Mouse (Mus musculus) embryonic facial prominence, embryonic 14.5 days (tissue): ENCODE data around the gene Kdm8. TPM values are rescaled to one million over a fixed set of nuclear protein-coding genes. Genes with fewer than 3 reads are reported as not detected.
"Not testable (repeated sequence)": the region's sequence is repeated elsewhere in the genome, so short reads cannot be mapped to it uniquely, and the experiment has no call there.

Source experiments
- ATAC-seq: fragments of 200-750 bp; cut with Nextera tagmentation; 2 replicates; pipeline ENCODE4 v1.8.0; 2017; ENCODE audit warnings: low read depth, moderate number of reproducible peaks, moderate TSS enrichment
- DNase-seq: peaks from one replicate; pipeline ENCODE4 v3.0.0-alpha.2; 2015; ENCODE audit warnings: low spot score
- H3K27ac ChIP-seq: fragments of 300-500 bp; sonication (generic); replicated peaks from 2 replicates; pipeline ENCODE4 v1.5.1; 2014; ENCODE audit warnings: low read depth, mild to moderate bottlenecking, low read length, moderate library complexity
- H3K27me3 ChIP-seq: fragments of 300-500 bp; sonication (generic); replicated peaks from 2 replicates; pipeline ENCODE4 v1.6.1; 2014; ENCODE audit warnings: low read length; ENCODE audit not compliant: control insufficient read depth, insufficient read depth
- H3K36me3 ChIP-seq: fragments of 300-500 bp; sonication (generic); 2 replicates; pipeline ENCODE4 v1.6.1; 2014; ENCODE audit warnings: low read length, mixed read lengths; ENCODE audit not compliant: control insufficient read depth, insufficient read depth
- H3K4me1 ChIP-seq: fragments of 300-500 bp; sonication (generic); 2 replicates; pipeline ENCODE4 v1.6.1; 2014; ENCODE audit warnings: antibody characterized with exemption, low read length; ENCODE audit not compliant: control insufficient read depth, insufficient read depth
- H3K4me2 ChIP-seq: fragments of 300-500 bp; sonication (generic); 2 replicates; pipeline ENCODE4 v1.6.1; 2014; ENCODE audit warnings: low read depth, mild to moderate bottlenecking, low read length, moderate library complexity, mixed read lengths
- H3K4me3 ChIP-seq: fragments of 300-500 bp; sonication (generic); 2 replicates; pipeline ENCODE4 v1.5.1; 2014; ENCODE audit warnings: low read depth, mild to moderate bottlenecking, low read length
- H3K9ac ChIP-seq: fragments of 300-500 bp; sonication (generic); 2 replicates; pipeline ENCODE4 v1.6.1; 2014; ENCODE audit warnings: low read depth, mild to moderate bottlenecking, low read length, moderate library complexity, mixed read lengths
- H3K9me3 ChIP-seq: fragments of 300-500 bp; sonication (generic); 2 replicates; pipeline ENCODE4 v1.6.1; 2016; ENCODE audit warnings: low read length; ENCODE audit not compliant: control insufficient read depth
- WGBS: fragments of 180-500 bp; shearing (Covaris S2); extraction: QIAGEN DNeasy Blood & Tissue Kit; methylation state at CpG from one replicate; pipeline ENCODE4 v1.1.7; 2014; 5-methylcytosine and 5-hydroxymethylcytosine counted together
- polyA plus RNA-seq: library from polyadenylated mRNA; unstranded; fragments of >200 nt; fragmentation: Nextera tagmentation; extraction: Ambion mirVana; gene quantifications from 2 replicates; pipeline ENCODE4 v1.2.1, GENCODE M21; 2014

Gene Kdm8
- polyA plus RNA-seq, 1 experiment from 2014 or later, result 6.9 TPM

DNA sequence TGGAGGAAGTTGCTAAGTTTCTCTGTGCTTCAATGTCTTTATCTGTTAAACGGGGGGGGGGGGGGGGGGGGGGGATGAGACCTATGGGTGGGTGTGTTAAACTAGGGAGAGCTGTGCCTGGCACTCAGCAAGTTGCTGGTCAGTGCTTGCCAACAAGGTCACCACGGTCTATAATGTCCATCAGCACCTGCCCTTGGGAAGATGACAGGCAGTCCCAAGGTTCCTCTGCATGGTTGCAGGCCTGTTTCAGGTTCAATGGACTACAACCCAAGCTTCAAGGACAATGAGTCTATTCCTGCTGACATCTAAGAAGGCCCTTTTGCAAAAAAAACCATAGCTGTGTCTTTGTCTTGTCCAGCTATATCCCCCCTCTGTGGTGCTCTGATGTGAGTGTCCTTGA lies 22.6 kb upstream of the Kdm8 start:
- no peak overlapping the region for H3K4me2 ChIP-seq
- H3K4me3 ChIP-seq, result no peak overlapping the region
- H3K36me3 ChIP-seq, result no peaks in the 10 kb centered on the region
- H3K4me1 ChIP-seq, result no peaks in the 10 kb centered on the region
- ATAC-seq (no peak), DNase-seq (no peak)
- H3K27me3 ChIP-seq, result no peaks in the 10 kb centered on the region
- no peak overlapping the region for H3K9ac ChIP-seq
- 43% methylated on average over 2 of the region's 2 CpGs for WGBS
- H3K27ac ChIP-seq, result no peak overlapping the region
- H3K9me3 ChIP-seq, result no peaks in the 10 kb centered on the region

DNA sequence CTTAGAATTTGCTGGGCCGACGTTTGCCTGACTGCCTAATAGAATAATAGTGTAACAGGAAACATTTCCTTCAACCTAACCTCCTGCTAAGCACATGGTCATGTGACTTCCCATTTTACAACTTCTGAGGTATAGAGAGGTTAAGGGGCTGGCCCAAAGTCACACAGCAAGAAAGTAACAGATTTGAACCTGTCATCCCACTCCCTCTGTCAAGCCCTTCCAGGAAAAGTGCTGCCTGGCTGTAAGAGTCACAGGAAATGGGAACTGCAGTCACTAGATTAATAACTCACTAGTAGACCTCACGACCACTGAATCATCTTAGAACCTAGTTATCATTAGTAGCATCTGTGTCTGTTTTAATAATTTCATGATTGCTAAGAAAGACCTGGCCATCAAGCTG lies 21.4 kb upstream of the Kdm8 start:
- DNase-seq, result no peak
- no peak for ATAC-seq

DNA sequence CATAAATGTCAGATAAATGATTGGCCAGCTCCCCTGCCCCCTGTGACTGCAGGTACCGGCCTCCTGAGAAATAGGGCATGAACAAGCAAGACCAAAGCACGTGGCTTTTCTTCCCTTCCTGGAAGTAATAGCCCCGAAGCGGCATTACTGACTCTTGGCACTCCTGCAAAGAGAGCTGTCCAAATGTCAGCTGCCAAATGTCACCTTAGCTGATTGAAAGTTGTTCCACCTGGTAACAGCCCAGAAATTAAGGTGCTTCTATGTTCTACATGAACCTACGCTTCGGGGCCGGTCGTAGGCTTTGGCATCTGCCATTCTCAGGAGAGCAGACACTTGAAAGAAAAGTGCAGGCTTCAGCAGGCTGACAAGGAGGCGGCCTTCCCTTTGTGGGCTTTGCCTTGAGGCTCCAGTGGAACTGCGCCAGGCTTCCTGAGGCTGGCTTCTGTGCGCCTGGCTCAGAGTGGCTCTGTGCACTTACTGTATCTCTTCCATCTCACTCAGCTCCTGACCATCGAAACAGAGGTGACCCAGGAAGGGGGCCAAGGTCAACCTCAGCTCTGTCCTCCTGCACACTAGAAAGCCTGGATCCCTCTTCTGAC lies 16.9 kb upstream of the Kdm8 start:
- Histone ChIP-seq H3K4me1 (no peaks in the 10 kb centered on the region), H3K4me2 (no peak overlapping the region), H3K9me3 (no peaks in the 10 kb centered on the region), H3K27me3 (no peaks in the 10 kb centered on the region), H3K4me3 (no peak overlapping the region), H3K27ac (no peak overlapping the region), H3K36me3 (no peaks in the 10 kb centered on the region), H3K9ac (no peak overlapping the region)
- ATAC-seq, result no peak; the same call in 1 of the 2 replicates
- DNase-seq, result peak; percentile 33
- 60% methylated on average over 12 of the region's 12 CpGs for WGBS

More for the DNA sequence above, 21.4 kb upstream of the Kdm8 start:
- no peaks in the 10 kb centered on the region for H3K9me3 ChIP-seq
- H3K27me3 ChIP-seq, result no peaks in the 10 kb centered on the region
- no peak overlapping the region for H3K4me3 ChIP-seq
- no peaks in the 10 kb centered on the region for H3K36me3 ChIP-seq
- H3K4me2 ChIP-seq, result no peak overlapping the region
- H3K9ac ChIP-seq, result no peak overlapping the region
- 46% methylated on average over 3 of the region's 3 CpGs for WGBS
- H3K4me1 ChIP-seq, result no peaks in the 10 kb centered on the region
- H3K27ac ChIP-seq, result no peak overlapping the region

DNA sequence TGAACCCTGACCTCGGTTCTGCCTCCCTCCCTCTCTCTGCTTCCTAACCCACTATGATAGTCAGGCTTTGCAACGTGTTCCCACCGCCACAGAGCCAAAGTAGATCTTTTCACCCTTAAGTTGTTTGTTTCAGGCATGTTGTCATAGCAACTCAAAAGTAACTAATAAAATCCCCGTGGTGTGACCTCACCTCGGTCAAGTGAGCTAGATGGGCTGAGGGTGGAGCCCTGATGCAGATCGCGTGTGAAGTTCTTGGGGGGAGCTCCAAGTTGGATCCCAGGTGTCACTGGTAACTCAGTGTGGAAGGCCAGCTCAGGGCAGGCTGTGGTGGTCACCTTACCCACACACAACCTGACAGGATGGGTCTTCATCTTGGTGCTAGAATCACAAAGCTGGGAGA lies 16.1 kb upstream of the Kdm8 start:
- Histone ChIP-seq H3K4me3 (no peak overlapping the region), H3K27ac (no peak overlapping the region), H3K4me2 (no peak overlapping the region), H3K9me3 (no peaks in the 10 kb centered on the region), H3K9ac (no peak overlapping the region), H3K27me3 (no peaks in the 10 kb centered on the region), H3K36me3 (no peaks in the 10 kb centered on the region), H3K4me1 (no peaks in the 10 kb centered on the region)
- DNase-seq (no peak), ATAC-seq (no peak)
- WGBS, result 74% methylated on average over 7 of the region's 7 CpGs

DNA sequence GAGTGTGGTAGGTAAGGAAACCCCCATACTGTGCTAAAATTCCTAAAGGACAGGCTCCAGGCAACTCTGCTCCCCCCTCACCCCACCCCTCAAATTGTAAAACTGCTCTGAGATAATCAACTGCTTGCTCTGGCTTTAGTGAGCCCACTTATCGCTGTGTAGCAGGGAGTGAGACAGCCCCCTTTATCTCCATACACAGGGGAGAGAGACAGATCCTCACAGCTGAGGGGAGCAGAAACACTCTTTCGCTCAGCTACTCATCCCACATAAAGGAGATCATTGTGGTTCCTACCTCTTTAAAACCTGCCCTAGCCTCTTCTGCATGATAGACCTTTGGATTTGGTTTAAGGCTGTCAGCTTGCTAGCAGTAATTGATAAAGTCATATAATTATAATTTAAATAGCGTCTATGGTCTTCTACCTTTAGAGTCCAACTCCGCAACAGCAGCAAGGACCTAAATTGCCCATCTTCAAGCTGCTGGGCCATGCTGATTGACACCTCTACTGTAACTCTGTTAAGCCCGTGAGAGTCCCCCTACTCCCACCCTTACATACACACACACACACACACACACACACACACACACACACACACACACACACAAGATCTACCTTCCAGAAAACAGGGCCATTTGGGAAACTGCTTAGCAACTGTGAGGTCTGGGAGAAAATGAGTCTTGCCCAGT lies 15.5 kb upstream of the Kdm8 start:
- ATAC-seq, H3K4me3 ChIP-seq, H3K4me1 ChIP-seq, H3K4me2 ChIP-seq, H3K27ac ChIP-seq, H3K36me3 ChIP-seq, H3K27me3 ChIP-seq, DNase-seq, H3K9me3 ChIP-seq, H3K9ac ChIP-seq: not testable (repeated sequence)
- 76% methylated on average over 5 of the region's 5 CpGs for WGBS

DNA sequence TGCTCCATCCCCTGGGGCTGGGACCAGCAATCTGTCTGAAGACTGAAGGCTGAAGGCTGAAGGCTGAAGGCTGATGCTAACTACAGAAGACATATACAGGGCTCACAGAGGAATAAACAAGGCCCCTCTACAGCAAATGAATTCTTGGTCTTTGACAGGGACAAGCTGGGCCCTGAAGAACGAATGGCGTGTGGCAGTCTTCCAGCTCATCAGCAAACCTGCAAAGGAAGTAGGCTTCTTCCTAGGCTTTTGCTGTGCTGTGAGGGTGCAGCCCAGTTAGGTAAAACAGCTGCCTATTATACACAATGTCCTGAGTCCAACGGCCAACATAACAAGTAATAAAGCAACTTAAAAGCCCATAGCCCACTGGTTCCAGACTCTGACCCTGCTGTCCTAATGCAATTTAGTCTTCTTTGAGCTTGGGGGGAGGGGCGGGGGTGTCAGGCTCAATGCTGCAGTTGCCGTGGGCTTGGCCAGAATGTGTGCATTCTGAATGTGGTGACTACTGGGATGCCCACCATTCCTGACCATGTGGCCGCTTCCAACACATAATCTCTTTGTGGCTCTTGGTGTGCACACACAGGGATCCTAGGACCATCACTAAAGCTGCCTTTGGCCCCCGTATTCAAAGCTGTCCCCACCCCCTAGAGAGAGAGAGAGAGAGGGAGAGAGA lies 14.2 kb upstream of the Kdm8 start:
- Histone ChIP-seq H3K4me1 (no peaks in the 10 kb centered on the region), H3K9ac (no peak overlapping the region), H3K27me3 (no peaks in the 10 kb centered on the region), H3K36me3 (no peaks in the 10 kb centered on the region), H3K9me3 (no peaks in the 10 kb centered on the region), H3K27ac (no peak overlapping the region), H3K4me2 (no peak overlapping the region), H3K4me3 (no peak overlapping the region)
- ATAC-seq, result no peak
- no peak for DNase-seq
- WGBS, result 69% methylated on average over 7 of the region's 7 CpGs

DNA sequence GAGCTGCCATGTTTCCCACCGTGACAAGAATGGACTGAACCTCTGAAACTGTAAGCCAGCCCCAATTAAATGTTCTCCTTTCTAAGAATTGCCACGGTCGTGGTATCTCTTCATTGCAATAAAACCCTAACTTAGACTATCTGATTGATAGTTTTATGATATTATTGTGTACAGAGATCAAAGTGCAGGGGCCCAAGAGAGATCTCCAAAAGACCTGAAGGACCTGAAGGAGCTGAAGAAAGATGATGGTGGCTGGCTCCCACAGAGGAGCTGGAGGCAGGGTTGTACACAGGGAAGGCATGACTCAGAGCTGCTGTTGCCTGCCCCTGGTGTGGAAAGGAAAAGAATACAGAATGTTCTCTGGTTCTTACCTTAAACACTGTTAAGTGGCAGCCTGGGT lies 10.6 kb upstream of the Kdm8 start:
- Histone ChIP-seq H3K9me3 (no peaks in the 10 kb centered on the region), H3K4me1 (no peaks in the 10 kb centered on the region), H3K9ac (no peak overlapping the region), H3K4me3 (no peak overlapping the region), H3K27ac (no peak overlapping the region), H3K27me3 (no peaks in the 10 kb centered on the region), H3K4me2 (no peak overlapping the region), H3K36me3 (no peaks in the 10 kb centered on the region)
- WGBS, result 84% methylated on average over 3 of the region's 3 CpGs
- no peak for ATAC-seq
- DNase-seq, result no peak

DNA sequence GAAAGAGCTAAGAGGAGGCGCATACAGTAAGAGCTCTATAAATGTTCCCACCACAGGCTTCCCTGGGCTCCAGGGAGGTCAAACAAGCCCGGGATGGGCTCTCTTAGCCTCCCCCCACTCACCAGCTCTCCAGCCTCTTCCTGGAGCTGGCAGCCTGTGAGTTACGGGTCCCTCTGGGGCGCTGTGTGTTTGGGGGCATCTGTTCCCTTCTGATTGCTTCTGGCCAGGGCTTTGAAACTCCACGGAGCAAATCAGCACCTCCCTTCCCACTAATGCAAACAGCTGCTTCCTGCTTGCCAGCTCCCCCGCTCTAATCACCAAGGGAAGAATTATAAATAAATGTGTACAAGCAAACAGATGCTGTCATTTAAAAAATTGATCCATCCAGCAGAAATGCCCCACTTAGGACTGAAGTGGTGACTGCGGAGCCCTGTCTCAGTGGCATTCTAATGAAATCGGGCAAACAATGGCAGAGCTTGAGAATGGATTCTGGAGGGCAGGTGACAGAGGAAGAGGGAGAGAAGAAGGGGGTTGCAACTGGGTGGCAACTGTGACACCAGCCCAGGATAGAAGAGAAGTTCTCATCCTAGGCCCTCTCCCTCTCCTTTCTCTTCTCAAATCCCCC lies 9.7 kb upstream of the Kdm8 start:
- 40% methylated on average over 8 of the region's 8 CpGs for WGBS
- Histone ChIP-seq H3K36me3 (no peaks in the 10 kb centered on the region), H3K4me2 (no peak overlapping the region), H3K4me3 (no peak overlapping the region), H3K9ac (0 out of 2 replicates have a peak overlapping the region, but pooled peaks have one; percentile 19), H3K27me3 (no peaks in the 10 kb centered on the region), H3K4me1 (no peaks in the 10 kb centered on the region), H3K9me3 (no peaks in the 10 kb centered on the region), H3K27ac (no peak overlapping the region)
- no peak for ATAC-seq
- peak; percentile 32 for DNase-seq
